Mouse (Mus musculus) CH12.LX (cell line): ENCODE measurements around the gene Zfp691.
A peak's percentile ranks its signal among the peaks of the same experiment; 100 is the strongest.

ENCODE experiments used
- CHD2 ChIP-seq: IDR thresholded peaks from 2 replicates; pipeline ENCODE4 v1.6.1; 2011; ENCODE audit warnings: low read length, improper control_type of control experiment
- MAFK ChIP-seq: IDR thresholded peaks from 2 replicates; pipeline ENCODE4 v1.6.1; 2011; ENCODE audit warnings: low read length, improper control_type of control experiment; ENCODE audit not compliant: insufficient replicate concordance
- MAX ChIP-seq: IDR thresholded peaks from 2 replicates; pipeline ENCODE4 v1.6.1; 2011; ENCODE audit warnings: low read length, improper control_type of control experiment
- MEF2A ChIP-seq: IDR thresholded peaks from 2 replicates; pipeline ENCODE4 v1.6.1; 2014; ENCODE audit warnings: low read depth, mild to moderate bottlenecking, inconsistent platforms, low read length, improper control_type of control experiment, borderline replicate concordance
- POLR2A ChIP-seq: IDR thresholded peaks from 2 replicates; pipeline ENCODE4 v1.6.1; 2011; ENCODE audit warnings: low read depth, mild to moderate bottlenecking, improper control_type of control experiment, low read length
- SMC3 ChIP-seq: IDR thresholded peaks from 2 replicates; pipeline ENCODE4 v1.6.1; 2011; ENCODE audit warnings: low read depth, low read length, improper control_type of control experiment
- TCF12 ChIP-seq: IDR thresholded peaks from 2 replicates; pipeline ENCODE4 v1.6.1; 2014; ENCODE audit warnings: low read depth, mild to moderate bottlenecking, inconsistent platforms, low read length, improper control_type of control experiment

- no peak for TF ChIP-seq MAFK
- TF ChIP-seq MAX: no peak
- peak; percentile 43; the same call in 1 of the 2 replicates for TF ChIP-seq SMC3
- TF ChIP-seq POLR2A: no peak
- TF ChIP-seq CHD2: no peak
- no peak for TF ChIP-seq TCF12
- TF ChIP-seq MEF2A: no peak
Measured at GRCm38 (mm10) chr4:119223696-119224095, 49.7 kb upstream of the Zfp691 start.
